Mouse (Mus musculus) midbrain, embryonic 16.5 days (tissue): ENCODE measurements around the gene Galnt17. TPM values are rescaled to one million over a fixed set of nuclear protein-coding genes. Genes with fewer than 3 reads are reported as not detected.
A peak's percentile ranks its signal among the peaks of the same experiment; 100 is the strongest.

Source experiments
- ATAC-seq: fragments of 200-750 bp; cut with Nextera tagmentation; 2 replicates; pipeline ENCODE4 v1.8.0; 2017; ENCODE audit warnings: moderate TSS enrichment
- H3K27ac ChIP-seq: fragments of 300-500 bp; sonication (generic); 2 replicates; pipeline ENCODE4 v1.5.1; 2014; ENCODE audit warnings: mild to moderate bottlenecking, low read length, mixed read lengths
- H3K27me3 ChIP-seq: fragments of 300-500 bp; sonication (generic); 2 replicates; pipeline ENCODE4 v1.6.1; 2014; ENCODE audit warnings: low read depth, low read length, mixed read lengths; ENCODE audit not compliant: control insufficient read depth, insufficient read depth
- H3K36me3 ChIP-seq: fragments of 300-500 bp; sonication (generic); 2 replicates; pipeline ENCODE4 v1.6.1; 2014; ENCODE audit warnings: mild to moderate bottlenecking, low read length, moderate library complexity, mixed read lengths; ENCODE audit not compliant: control insufficient read depth, insufficient read depth
- H3K4me1 ChIP-seq: fragments of 300-500 bp; sonication (generic); 2 replicates; pipeline ENCODE4 v1.6.1; 2014; ENCODE audit warnings: mild to moderate bottlenecking, low read length, mixed read lengths; ENCODE audit not compliant: control insufficient read depth, insufficient read depth
- H3K4me2 ChIP-seq: fragments of 300-500 bp; sonication (generic); 2 replicates; pipeline ENCODE4 v1.6.1; 2014; ENCODE audit warnings: mild to moderate bottlenecking, low read length, mixed read lengths
- H3K4me3 ChIP-seq: fragments of 300-500 bp; sonication (generic); 2 replicates; pipeline ENCODE4 v1.5.1; 2014; ENCODE audit warnings: low read depth, mild to moderate bottlenecking, low read length, moderate library complexity, mixed read lengths
- H3K9ac ChIP-seq: fragments of 300-500 bp; sonication (generic); 2 replicates; pipeline ENCODE4 v1.6.1; 2014; ENCODE audit warnings: low read depth, low read length, mixed read lengths
- H3K9me3 ChIP-seq: fragments of 300-500 bp; sonication (generic); replicated peaks from 2 replicates; pipeline ENCODE4 v1.6.1; 2014; ENCODE audit warnings: mild to moderate bottlenecking, low read length, mixed read lengths; ENCODE audit not compliant: control insufficient read depth, poor library complexity, severe bottlenecking
- WGBS: fragments of 180-500 bp; shearing (Covaris S2); extraction: QIAGEN DNeasy Blood & Tissue Kit; methylation state at CpG from one replicate; pipeline ENCODE4 v1.1.7; 2014; 5-methylcytosine and 5-hydroxymethylcytosine counted together
- polyA plus RNA-seq: library from polyadenylated mRNA; unstranded; fragments of >200 nt; fragmentation: Nextera tagmentation; extraction: Ambion mirVana; gene quantifications from 2 replicates; pipeline ENCODE4 v1.2.1, GENCODE M21; 2015

Gene Galnt17
- polyA plus RNA-seq, 1 experiment from 2014 or later = 5.8 TPM

DNA sequence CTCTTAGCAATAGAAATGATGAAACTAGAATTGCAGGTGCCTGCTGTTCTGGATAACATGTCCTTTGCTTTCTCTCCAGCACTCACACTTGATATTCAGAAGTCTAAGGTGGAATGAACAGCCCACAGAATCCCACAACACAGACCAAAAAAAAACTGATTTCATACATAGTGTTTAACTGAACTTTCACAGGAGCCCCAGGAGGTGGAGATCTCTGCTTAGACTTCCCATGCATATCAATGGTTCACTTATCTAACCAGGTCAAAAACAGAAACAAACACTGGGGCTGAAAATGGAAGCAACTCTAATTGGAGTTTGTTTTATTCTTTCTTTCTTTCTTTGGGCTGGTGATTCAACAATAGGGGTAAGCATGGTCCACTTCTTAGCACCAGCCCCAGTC lies 265.2 kb downstream of the Galnt17 start:
- no peak for ATAC-seq
- Histone ChIP-seq H3K27me3 (no peaks in the 10 kb centered on the region), H3K4me1 (no peaks in the 10 kb centered on the region), H3K27ac (no peak overlapping the region), H3K36me3 (no peaks in the 10 kb centered on the region), H3K9ac (no peak overlapping the region), H3K4me3 (no peak overlapping the region), H3K4me2 (no peak overlapping the region), H3K9me3 (peaks cover 3% of the 10 kb centered on the region; the same call in 1 of the 2 replicates)

DNA sequence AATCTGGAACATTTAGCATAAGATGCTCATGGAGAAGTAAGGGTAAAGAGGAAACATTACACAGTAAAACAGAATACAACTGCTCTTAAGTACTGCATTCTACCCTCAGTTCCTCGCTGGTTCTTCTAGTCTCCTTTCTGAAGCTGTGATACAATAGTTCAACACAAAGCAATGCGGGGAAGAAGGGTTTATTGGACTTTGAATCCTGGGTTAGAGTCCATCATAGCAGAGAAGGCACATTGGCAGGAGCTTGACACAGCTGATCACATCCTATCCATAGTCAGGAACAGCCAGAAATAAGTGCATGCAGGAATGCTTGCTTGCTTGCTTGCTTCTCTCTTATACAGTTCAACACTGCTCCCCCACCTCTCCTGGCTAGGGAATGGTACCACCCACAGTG lies 267.9 kb downstream of the Galnt17 start:
- H3K27me3 ChIP-seq = no peaks in the 10 kb centered on the region
- WGBS = 88% methylated on average over 2 of the region's 2 CpGs
- no peak overlapping the region for H3K4me2 ChIP-seq
- ATAC-seq = no peak
- no peak overlapping the region for H3K9ac ChIP-seq
- H3K36me3 ChIP-seq = no peaks in the 10 kb centered on the region
- no peaks in the 10 kb centered on the region for H3K9me3 ChIP-seq
- no peak overlapping the region for H3K4me3 ChIP-seq
- no peaks in the 10 kb centered on the region for H3K4me1 ChIP-seq
- no peak overlapping the region for H3K27ac ChIP-seq

DNA sequence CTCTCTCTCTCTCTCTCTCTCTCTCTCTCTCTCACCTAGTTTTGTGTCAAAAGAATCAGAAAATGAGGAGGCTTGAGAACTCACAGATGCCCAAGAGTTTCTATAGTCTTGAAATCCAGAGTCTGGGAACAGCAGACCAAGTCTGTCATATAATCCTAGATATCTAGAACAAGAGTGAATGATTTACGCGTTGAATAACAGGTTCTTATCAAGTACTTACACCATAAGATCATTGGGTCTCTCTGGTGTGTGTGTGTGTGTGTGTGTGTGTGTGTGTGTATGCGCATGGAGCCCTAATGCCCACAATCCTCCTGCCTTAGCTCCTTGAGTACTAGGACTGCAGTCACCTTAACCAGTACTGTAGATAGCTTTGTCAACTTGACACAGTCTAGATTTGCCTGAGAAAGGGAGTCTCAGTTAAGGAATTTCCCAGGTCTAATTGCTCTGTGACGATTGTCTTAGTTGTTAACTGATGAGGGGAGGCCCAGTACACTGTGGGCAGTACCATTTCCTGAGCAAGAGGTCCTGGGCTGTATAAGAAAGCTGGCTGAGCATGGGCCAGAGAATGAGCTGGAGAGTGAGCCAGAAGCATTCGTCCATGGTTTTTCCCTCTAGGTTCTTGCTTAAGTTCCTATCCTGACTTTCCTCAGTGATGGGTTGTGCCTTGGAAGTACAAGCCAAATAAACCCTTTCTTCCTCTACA lies 268.5 kb downstream of the Galnt17 start:
- no peaks in the 10 kb centered on the region for H3K36me3 ChIP-seq
- no peak for ATAC-seq
- H3K4me2 ChIP-seq = no peak overlapping the region
- no peak overlapping the region for H3K9ac ChIP-seq
- H3K27me3 ChIP-seq = no peaks in the 10 kb centered on the region
- no peak overlapping the region for H3K4me3 ChIP-seq
- WGBS = 88% methylated on average over 5 of the region's 5 CpGs
- no peak overlapping the region for H3K27ac ChIP-seq
- H3K4me1 ChIP-seq = no peaks in the 10 kb centered on the region
- no peaks in the 10 kb centered on the region for H3K9me3 ChIP-seq

DNA sequence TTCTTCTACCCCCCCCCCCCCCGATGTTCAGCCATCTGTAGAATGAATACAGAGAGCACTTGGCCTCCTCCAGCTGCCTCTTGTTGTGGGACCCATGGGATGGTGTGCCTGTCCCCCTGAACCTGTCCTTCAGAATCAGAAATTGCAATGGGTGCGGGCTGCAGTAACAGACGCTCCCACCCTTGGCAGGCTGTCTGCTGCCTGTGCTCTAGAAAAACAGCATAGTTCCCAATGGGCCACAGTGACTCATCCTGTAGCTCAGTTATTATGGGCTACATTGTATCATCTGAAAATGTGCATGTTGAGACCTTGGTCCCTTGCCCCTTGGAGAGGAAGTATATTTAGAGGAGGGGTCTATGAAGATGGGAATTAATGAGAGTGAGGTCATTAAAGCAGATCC lies 283.8 kb downstream of the Galnt17 start:
- H3K4me1 ChIP-seq = peaks cover 12% of the 10 kb centered on the region
- ATAC-seq = no peak
- H3K27me3 ChIP-seq = no peaks in the 10 kb centered on the region
- no peak overlapping the region for H3K27ac ChIP-seq
- no peak overlapping the region for H3K4me2 ChIP-seq
- 91% methylated on average over 3 of the region's 3 CpGs for WGBS
- no peak overlapping the region for H3K9ac ChIP-seq
- H3K36me3 ChIP-seq = no peaks in the 10 kb centered on the region
- H3K4me3 ChIP-seq = no peak overlapping the region
- no peaks in the 10 kb centered on the region for H3K9me3 ChIP-seq

DNA sequence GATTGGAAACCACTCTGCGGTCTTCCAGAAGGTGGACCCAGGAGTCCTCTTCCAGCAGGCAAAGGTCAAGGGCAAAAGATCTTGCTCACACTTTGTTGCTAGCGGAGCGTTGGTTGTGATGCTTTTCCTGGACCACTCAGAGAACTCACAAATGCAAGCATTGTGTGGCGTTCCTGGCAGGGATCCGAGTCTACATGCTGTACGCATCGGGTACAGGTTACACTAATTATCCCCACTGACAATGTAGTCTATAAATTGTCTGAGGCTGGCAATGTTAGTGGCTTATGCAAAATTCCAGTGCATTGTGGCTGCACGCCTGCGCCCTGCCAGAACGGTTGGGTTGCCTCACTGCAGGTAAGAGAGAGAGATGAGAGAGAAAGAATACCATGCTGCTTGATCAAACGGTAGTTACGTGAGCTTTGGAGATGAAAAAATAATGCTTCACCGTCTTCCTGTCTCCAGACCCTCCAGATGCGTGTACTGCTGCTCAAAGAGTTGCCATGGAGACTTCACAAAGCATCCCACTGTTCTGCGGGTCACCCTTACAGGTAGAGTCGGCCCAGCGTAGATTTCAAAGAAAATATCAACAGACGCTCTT lies 285.8 kb downstream of the Galnt17 start:
- ATAC-seq = peak; percentile 84
- 41% methylated on average over 18 of the region's 18 CpGs for WGBS
- H3K36me3 ChIP-seq = no peaks in the 10 kb centered on the region
- peak overlapping the region; percentile 68 for H3K27ac ChIP-seq
- no peak overlapping the region for H3K9ac ChIP-seq
- no peak overlapping the region for H3K4me2 ChIP-seq
- peaks cover 18% of the 10 kb centered on the region for H3K4me1 ChIP-seq
- no peaks in the 10 kb centered on the region for H3K9me3 ChIP-seq
- no peaks in the 10 kb centered on the region for H3K27me3 ChIP-seq
- H3K4me3 ChIP-seq = no peak overlapping the region

DNA sequence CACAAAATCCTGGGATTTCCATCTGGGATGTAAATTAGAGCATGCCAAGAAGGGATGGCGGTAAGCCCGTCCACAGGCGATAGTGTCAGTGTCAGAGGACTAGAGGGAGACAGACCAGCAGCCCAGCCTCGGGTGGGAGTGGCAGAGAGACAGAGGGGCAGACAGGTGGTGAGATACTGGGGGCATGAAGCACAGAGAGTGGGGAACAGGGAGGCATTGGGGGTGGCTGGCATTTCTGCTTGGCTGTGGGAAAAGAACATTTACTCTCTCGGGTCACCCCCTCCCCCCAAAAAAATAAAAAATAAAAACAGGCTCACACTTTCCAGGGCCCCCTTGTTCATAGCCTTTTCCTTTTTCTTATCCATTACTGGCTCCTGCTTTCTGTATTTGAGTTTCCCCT lies 287.4 kb downstream of the Galnt17 start:
- WGBS = 49% methylated on average over 5 of the region's 5 CpGs
- Histone ChIP-seq H3K4me1 (peaks cover 18% of the 10 kb centered on the region), H3K27me3 (no peaks in the 10 kb centered on the region), H3K4me2 (no peak overlapping the region), H3K4me3 (no peak overlapping the region), H3K9ac (no peak overlapping the region), H3K36me3 (no peaks in the 10 kb centered on the region), H3K9me3 (no peaks in the 10 kb centered on the region), H3K27ac (no peak overlapping the region)
- ATAC-seq = no peak

DNA sequence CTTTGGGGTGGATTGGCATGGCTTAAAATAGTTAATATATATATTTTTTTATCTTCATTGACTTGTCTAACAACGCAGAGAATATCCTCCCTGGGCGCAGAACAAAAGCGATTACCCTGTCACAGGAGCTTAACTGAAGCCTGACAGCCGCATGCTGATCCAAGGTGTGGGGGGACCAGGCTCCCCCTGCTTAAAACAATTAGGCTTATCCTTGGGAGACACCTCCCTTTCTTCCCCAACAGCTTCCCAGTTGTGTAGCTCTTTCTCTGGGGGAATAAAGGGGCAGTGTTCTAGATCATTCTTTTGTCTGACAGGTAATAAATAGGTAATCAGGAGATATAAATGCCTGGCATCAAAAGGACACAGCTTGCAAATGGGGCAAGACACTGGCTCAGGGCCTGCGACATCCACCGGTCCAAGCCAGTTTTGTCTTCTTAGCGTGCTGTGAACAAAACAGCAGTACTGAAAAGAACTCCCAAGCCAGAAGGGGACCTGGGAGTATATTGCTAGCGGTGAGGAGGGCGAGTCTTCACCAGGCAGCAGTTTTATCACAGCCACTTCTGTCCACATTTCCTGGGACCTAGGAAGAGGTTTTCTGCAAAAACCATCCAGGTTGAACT lies 288.8 kb downstream of the Galnt17 start:
- peak overlapping the region; percentile 33; the same call in 1 of the 2 replicates for H3K27ac ChIP-seq
- no peaks in the 10 kb centered on the region for H3K9me3 ChIP-seq
- ATAC-seq = no peak
- H3K9ac ChIP-seq = no peak overlapping the region; the same call in 1 of the 2 replicates
- H3K36me3 ChIP-seq = no peaks in the 10 kb centered on the region
- H3K4me2 ChIP-seq = no peak overlapping the region
- H3K4me3 ChIP-seq = no peak overlapping the region
- WGBS = 10% methylated on average over 9 of the region's 9 CpGs
- H3K27me3 ChIP-seq = no peaks in the 10 kb centered on the region
- peaks cover 18% of the 10 kb centered on the region for H3K4me1 ChIP-seq

DNA sequence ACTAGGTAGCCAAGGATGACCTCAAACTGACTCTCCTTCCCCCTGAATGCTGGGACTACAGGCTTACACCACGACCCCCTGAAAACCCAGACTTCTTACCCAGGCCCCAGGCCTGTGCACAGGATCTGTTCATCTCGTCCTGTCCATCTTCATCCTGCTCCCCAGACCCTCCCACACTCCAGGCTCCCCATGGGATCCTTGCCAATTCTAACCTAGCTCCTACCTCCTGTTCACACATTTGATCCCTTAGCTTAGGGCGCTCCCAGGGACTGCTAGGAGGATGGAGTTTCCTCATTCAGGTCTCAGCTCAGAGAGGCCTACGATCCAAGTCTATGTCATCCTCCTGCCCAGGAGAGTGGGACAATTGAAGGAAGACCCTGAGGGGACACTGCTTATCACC lies 292.2 kb downstream of the Galnt17 start:
- H3K27me3 ChIP-seq = no peaks in the 10 kb centered on the region
- peaks cover 10% of the 10 kb centered on the region for H3K4me1 ChIP-seq
- no peak for ATAC-seq
- H3K4me2 ChIP-seq = no peak overlapping the region
- no peak overlapping the region for H3K9ac ChIP-seq
- no peaks in the 10 kb centered on the region for H3K36me3 ChIP-seq
- 90% methylated on average over 4 of the region's 4 CpGs for WGBS
- H3K4me3 ChIP-seq = no peak overlapping the region
- H3K9me3 ChIP-seq = no peaks in the 10 kb centered on the region
- H3K27ac ChIP-seq = no peak overlapping the region

DNA sequence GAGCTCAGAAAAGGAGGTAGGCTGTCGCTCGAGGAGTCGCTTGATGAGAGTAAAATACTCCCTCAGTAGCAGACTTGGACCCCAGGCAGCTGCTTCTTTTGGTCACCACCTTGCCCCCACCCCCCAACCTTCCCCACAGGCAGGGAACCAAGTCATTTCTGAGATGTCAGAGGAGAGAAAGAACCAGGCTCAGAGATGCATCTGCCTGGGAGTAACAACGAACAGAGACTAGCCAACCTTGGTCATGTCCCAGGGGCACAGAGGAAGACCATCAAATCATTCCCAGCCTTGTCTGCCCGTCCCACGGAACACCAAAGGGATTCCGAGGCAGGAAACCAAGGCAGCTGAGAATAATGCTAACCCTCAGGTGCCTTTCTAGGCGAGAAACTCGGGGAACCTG lies 293.0 kb downstream of the Galnt17 start:
- Histone ChIP-seq H3K4me3 (no peak overlapping the region), H3K27ac (no peak overlapping the region), H3K4me2 (no peak overlapping the region), H3K27me3 (no peaks in the 10 kb centered on the region), H3K9ac (no peak overlapping the region), H3K36me3 (no peaks in the 10 kb centered on the region), H3K9me3 (no peaks in the 10 kb centered on the region), H3K4me1 (peaks cover 10% of the 10 kb centered on the region)
- ATAC-seq = no peak
- WGBS = 74% methylated on average over 9 of the region's 9 CpGs
